Mouse (Mus musculus): ENCODE measurements at regions not wholly inside any gene's neighbourhood (a gene's known extent, or its start where the extent isn't known, plus 50 kb on each side); places are given as distances from the start of the nearest gene placed in this dataset.

DNA sequence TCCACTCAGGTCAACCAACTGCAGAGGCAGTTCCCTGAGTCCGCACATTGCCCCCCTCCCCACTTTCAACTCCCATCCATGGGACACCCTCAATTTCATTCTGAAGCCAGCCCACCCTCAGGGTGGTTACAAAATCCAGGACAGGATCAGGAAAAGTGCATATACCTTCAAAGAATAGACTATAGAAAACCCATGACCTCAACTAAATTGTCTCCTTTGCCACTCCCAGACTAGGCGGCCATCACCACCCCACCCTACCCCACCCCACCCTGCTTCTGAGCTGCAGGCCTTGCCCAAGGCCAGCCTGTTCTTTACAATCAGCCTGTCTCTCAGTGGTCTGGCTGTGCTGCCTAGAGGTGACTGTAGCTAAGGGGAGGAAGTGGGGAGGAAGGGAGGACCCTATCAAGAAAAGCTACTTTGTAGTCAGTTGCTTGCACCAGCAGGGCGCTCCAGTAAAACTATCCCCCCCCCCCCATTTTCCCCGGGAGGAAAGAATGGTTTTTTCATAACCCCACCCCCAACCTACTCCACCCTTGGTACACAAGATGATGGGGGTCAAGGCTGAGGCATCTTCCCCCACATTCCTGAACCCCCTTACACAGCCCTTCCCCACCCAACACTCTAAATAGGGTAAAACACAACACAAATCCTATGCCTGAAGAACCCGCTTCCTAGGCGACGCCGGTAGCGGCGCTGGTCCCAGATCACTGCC, 490.9 kb downstream of the Prss52 start:
- TF ChIP-seq EP300 (IDR thresholded peaks at IDR 0.05; ENCODE audit: insufficient read depth, low read depth, low read length) (no peak), POLR2A (IDR thresholded peaks at IDR 0.05; ENCODE audit: insufficient read depth, low read depth, low read length) (no peak)

All from heart, adult 2 months (tissue).